Mouse (Mus musculus): ENCODE measurements around the gene E130114P18Rik. TPM values are rescaled to one million over a fixed set of nuclear protein-coding genes. Genes with fewer than 3 reads are reported as not detected.

Gene E130114P18Rik
- polyA plus RNA-seq, 1 experiment: not detected

- Histone ChIP-seq H3K36me3 (ENCODE audit: control insufficient read depth, insufficient read depth) (no peaks in the 10 kb centered on the region), H3K79me3 (ENCODE audit: low read depth) (no peaks in the 10 kb centered on the region), H3ac (ENCODE audit: control insufficient read depth, insufficient read length, low read depth) (no peak overlapping the region), H3K27me3 (ENCODE audit: control insufficient read depth, insufficient read depth, insufficient read length) (no peaks in the 10 kb centered on the region), H3K4me3 (ENCODE audit: insufficient read depth, poor library complexity, severe bottlenecking) (no peak overlapping the region), H3K79me2 (ENCODE audit: control insufficient read depth, insufficient read depth) (no peaks in the 10 kb centered on the region)
- TF ChIP-seq CEBPB (IDR thresholded peaks at IDR 0.05; ENCODE audit: low read depth) (no peak), CTCF (IDR thresholded peaks at IDR 0.05; ENCODE audit: control insufficient read depth, insufficient read depth, insufficient read length) (no peak), MYOD1 (IDR thresholded peaks at IDR 0.05; ENCODE audit: control insufficient read depth, insufficient read length, low read depth) (no peak), MYOG (IDR thresholded peaks at IDR 0.05; ENCODE audit: control insufficient read depth, extremely low read depth, insufficient read length) (no peak), USF1 (IDR thresholded peaks at IDR 0.05; ENCODE audit: low read depth) (no peak), FOSL1 (IDR thresholded peaks at IDR 0.05; ENCODE audit: insufficient read depth, low read length, poor library complexity, severe bottlenecking) (no peak), MAX (IDR thresholded peaks at IDR 0.05) (no peak)
Observed at GRCm38 (mm10) chr4:97581314-97582063, 196.4 kb downstream of the E130114P18Rik start.

- Histone ChIP-seq H3K27me3 (ENCODE audit: control insufficient read depth, insufficient read depth, insufficient read length) (no peaks in the 10 kb centered on the region), H3K36me3 (ENCODE audit: control insufficient read depth, insufficient read depth) (no peaks in the 10 kb centered on the region), H3K79me2 (ENCODE audit: control insufficient read depth, insufficient read depth) (no peaks in the 10 kb centered on the region), H3K79me3 (ENCODE audit: low read depth) (no peaks in the 10 kb centered on the region), H3K4me3 (ENCODE audit: insufficient read depth, poor library complexity, severe bottlenecking) (no peak overlapping the region), H3ac (ENCODE audit: control insufficient read depth, insufficient read length, low read depth) (no peak overlapping the region)
- TF ChIP-seq USF1 (IDR thresholded peaks at IDR 0.05; ENCODE audit: low read depth) (no peak), MYOG (IDR thresholded peaks at IDR 0.05; ENCODE audit: control insufficient read depth, extremely low read depth, insufficient read length) (no peak), CEBPB (IDR thresholded peaks at IDR 0.05; ENCODE audit: low read depth) (no peak), MAX (IDR thresholded peaks at IDR 0.05) (no peak), CTCF (IDR thresholded peaks at IDR 0.05; ENCODE audit: control insufficient read depth, insufficient read depth, insufficient read length) (no peak)
Observed at GRCm38 (mm10) chr4:97580906-97581305, 197.0 kb downstream of the E130114P18Rik start.

- Histone ChIP-seq H3ac (ENCODE audit: control insufficient read depth, insufficient read length, low read depth) (no peak overlapping the region), H3K27me3 (ENCODE audit: control insufficient read depth, insufficient read depth, insufficient read length) (no peaks in the 10 kb centered on the region), H3K79me2 (ENCODE audit: control insufficient read depth, insufficient read depth) (no peaks in the 10 kb centered on the region), H3K4me3 (ENCODE audit: insufficient read depth, poor library complexity, severe bottlenecking) (no peak overlapping the region), H3K36me3 (ENCODE audit: control insufficient read depth, insufficient read depth) (no peaks in the 10 kb centered on the region), H3K79me3 (ENCODE audit: low read depth) (no peaks in the 10 kb centered on the region)
- TF ChIP-seq MYOD1 (IDR thresholded peaks at IDR 0.05; ENCODE audit: control insufficient read depth, insufficient read length, low read depth) (no peak), MYOG (IDR thresholded peaks at IDR 0.05; ENCODE audit: control insufficient read depth, extremely low read depth, insufficient read length) (no peak), CTCF (IDR thresholded peaks at IDR 0.05; ENCODE audit: control insufficient read depth, insufficient read depth, insufficient read length) (no peak), CEBPB (IDR thresholded peaks at IDR 0.05; ENCODE audit: low read depth) (no peak), MAX (IDR thresholded peaks at IDR 0.05) (no peak), FOSL1 (IDR thresholded peaks at IDR 0.05; ENCODE audit: insufficient read depth, low read length, poor library complexity, severe bottlenecking) (no peak), USF1 (IDR thresholded peaks at IDR 0.05; ENCODE audit: low read depth) (no peak)
Observed at GRCm38 (mm10) chr4:97578571-97579165, 199.2 kb downstream of the E130114P18Rik start.

- Histone ChIP-seq H3ac (ENCODE audit: control insufficient read depth, insufficient read length, low read depth) (no peak overlapping the region), H3K27me3 (ENCODE audit: control insufficient read depth, insufficient read depth, insufficient read length) (no peaks in the 10 kb centered on the region), H3K79me3 (ENCODE audit: low read depth) (no peaks in the 10 kb centered on the region), H3K4me3 (ENCODE audit: insufficient read depth, poor library complexity, severe bottlenecking) (no peak overlapping the region), H3K36me3 (ENCODE audit: control insufficient read depth, insufficient read depth) (no peaks in the 10 kb centered on the region), H3K79me2 (ENCODE audit: control insufficient read depth, insufficient read depth) (no peaks in the 10 kb centered on the region)
- TF ChIP-seq USF1 (IDR thresholded peaks at IDR 0.05; ENCODE audit: low read depth) (no peak), CEBPB (IDR thresholded peaks at IDR 0.05; ENCODE audit: low read depth) (no peak), CTCF (IDR thresholded peaks at IDR 0.05; ENCODE audit: control insufficient read depth, insufficient read depth, insufficient read length) (no peak), FOSL1 (IDR thresholded peaks at IDR 0.05; ENCODE audit: insufficient read depth, low read length, poor library complexity, severe bottlenecking) (no peak), MYOD1 (IDR thresholded peaks at IDR 0.05; ENCODE audit: control insufficient read depth, insufficient read length, low read depth) (no peak), MAX (IDR thresholded peaks at IDR 0.05) (no peak), MYOG (IDR thresholded peaks at IDR 0.05; ENCODE audit: control insufficient read depth, extremely low read depth, insufficient read length) (no peak)
Observed at GRCm38 (mm10) chr4:97577431-97577830, 200.4 kb downstream of the E130114P18Rik start.

- H3K4me3 ChIP-seq (ENCODE audit: insufficient read depth, poor library complexity, severe bottlenecking): no peak overlapping the region
- TF ChIP-seq USF1 (IDR thresholded peaks at IDR 0.05; ENCODE audit: low read depth): no peak
- no peak for TF ChIP-seq MAX (IDR thresholded peaks at IDR 0.05)
- no peak for TF ChIP-seq FOSL1 (IDR thresholded peaks at IDR 0.05; ENCODE audit: insufficient read depth, low read length, poor library complexity, severe bottlenecking)
- no peak for TF ChIP-seq CEBPB (IDR thresholded peaks at IDR 0.05; ENCODE audit: low read depth)
- no peak for TF ChIP-seq CTCF (IDR thresholded peaks at IDR 0.05; ENCODE audit: control insufficient read depth, insufficient read depth, insufficient read length)
- TF ChIP-seq MYOD1 (IDR thresholded peaks at IDR 0.05; ENCODE audit: control insufficient read depth, insufficient read length, low read depth): no peak
- TF ChIP-seq MYOG (IDR thresholded peaks at IDR 0.05; ENCODE audit: control insufficient read depth, extremely low read depth, insufficient read length): no peak
Observed at GRCm38 (mm10) chr4:97575447-97575846, 202.4 kb downstream of the E130114P18Rik start.

More at GRCm38 (mm10) chr4:97575447-97575846, 202.4 kb downstream of the E130114P18Rik start:
- Histone ChIP-seq H3K79me3 (ENCODE audit: low read depth) (no peaks in the 10 kb centered on the region), H3K36me3 (ENCODE audit: control insufficient read depth, insufficient read depth) (no peaks in the 10 kb centered on the region), H3K79me2 (ENCODE audit: control insufficient read depth, insufficient read depth) (no peaks in the 10 kb centered on the region), H3K27me3 (ENCODE audit: control insufficient read depth, insufficient read depth, insufficient read length) (no peaks in the 10 kb centered on the region), H3ac (ENCODE audit: control insufficient read depth, insufficient read length, low read depth) (no peak overlapping the region)

All from C2C12 (cell line).